Mouse (Mus musculus): Measurements from ENCODE around the gene Ehmt2. TPM values are rescaled to one million over a fixed set of nuclear protein-coding genes. Genes with fewer than 3 reads are reported as not detected.
"Not testable (repeated sequence)": the region's sequence is repeated elsewhere in the genome, so short reads cannot be mapped to it uniquely, and the experiment has no call there.

Ehmt2 gene
- total RNA-seq, 2 experiments from 2014 or later: 72.4 to 108 TPM

GRCm38 (mm10) chr17:34917188-34917587 is 18.9 kb downstream of the Ehmt2 start:
- peak; percentile 63 for ATAC-seq (replicated peaks; ENCODE audit: poor library complexity)

GRCm38 (mm10) chr17:34922939-34923338 is 24.7 kb downstream of the Ehmt2 start:
- peak; percentile 52; the same call in 1 of the 2 replicates for ATAC-seq (replicated peaks; ENCODE audit: poor library complexity)

- no peak for ATAC-seq (replicated peaks; ENCODE audit: poor library complexity)
Measured at GRCm38 (mm10) chr17:34924258-34924657, 26.0 kb downstream of the Ehmt2 start.

- no peak for ATAC-seq (replicated peaks; ENCODE audit: poor library complexity)
Measured at GRCm38 (mm10) chr17:34927306-34928019, 29.2 kb downstream of the Ehmt2 start.

GRCm38 (mm10) chr17:34928841-34929240 is 30.6 kb downstream of the Ehmt2 start:
- no peak for ATAC-seq (replicated peaks; ENCODE audit: poor library complexity)

GRCm38 (mm10) chr17:34931061-34931734 is 32.9 kb downstream of the Ehmt2 start, which contains the start of gene Neu1:
Gene Neu1, plus strand, starts transcription at chr17:34931253.
- peak; percentile 94 for ATAC-seq (replicated peaks; ENCODE audit: poor library complexity)

GRCm38 (mm10) chr17:34931735-34932098 is 33.4 kb downstream of the Ehmt2 start:
- no peak for ATAC-seq (replicated peaks; ENCODE audit: poor library complexity)

- no peak for ATAC-seq (replicated peaks; ENCODE audit: poor library complexity)
Measured at GRCm38 (mm10) chr17:34932287-34932686, 34.0 kb downstream of the Ehmt2 start.

- ATAC-seq (replicated peaks; ENCODE audit: poor library complexity): no peak
Measured at GRCm38 (mm10) chr17:34934031-34934430, 35.8 kb downstream of the Ehmt2 start.

GRCm38 (mm10) chr17:34934830-34935229 is 36.6 kb downstream of the Ehmt2 start:
- ATAC-seq (replicated peaks; ENCODE audit: poor library complexity): 0 out of 2 replicates have a peak, but pooled peaks have one; percentile 10

- peak; percentile 76 for ATAC-seq (replicated peaks; ENCODE audit: poor library complexity)
Measured at GRCm38 (mm10) chr17:34937960-34938505, 39.8 kb downstream of the Ehmt2 start.

- peak; percentile 74 for ATAC-seq (replicated peaks; ENCODE audit: poor library complexity)
Measured at GRCm38 (mm10) chr17:34941344-34942041, 43.2 kb downstream of the Ehmt2 start.

GRCm38 (mm10) chr17:34943128-34943815 is 45.0 kb downstream of the Ehmt2 start:
- ATAC-seq (replicated peaks; ENCODE audit: poor library complexity): no peak

GRCm38 (mm10) chr17:34944362-34944761 is 46.1 kb downstream of the Ehmt2 start:
- no peak for ATAC-seq (replicated peaks; ENCODE audit: poor library complexity)

GRCm38 (mm10) chr17:34946486-34947140 is 48.3 kb downstream of the Ehmt2 start:
- ATAC-seq (replicated peaks; ENCODE audit: poor library complexity): no peak

- peak; percentile 10; the same call in 1 of the 2 replicates for ATAC-seq (replicated peaks; ENCODE audit: poor library complexity)
Measured at GRCm38 (mm10) chr17:34947606-34948005, 49.3 kb downstream of the Ehmt2 start.

- not testable (repeated sequence) for ATAC-seq (replicated peaks; ENCODE audit: poor library complexity)
Measured at GRCm38 (mm10) chr17:34948721-34949552, 50.7 kb downstream of the Ehmt2 start.

GRCm38 (mm10) chr17:34949553-34949969 is 51.3 kb downstream of the Ehmt2 start:
- no peak for ATAC-seq (replicated peaks; ENCODE audit: poor library complexity)
